Mouse (Mus musculus): Measurements from ENCODE around the gene Oit1.

Gene Oit1

DNA sequence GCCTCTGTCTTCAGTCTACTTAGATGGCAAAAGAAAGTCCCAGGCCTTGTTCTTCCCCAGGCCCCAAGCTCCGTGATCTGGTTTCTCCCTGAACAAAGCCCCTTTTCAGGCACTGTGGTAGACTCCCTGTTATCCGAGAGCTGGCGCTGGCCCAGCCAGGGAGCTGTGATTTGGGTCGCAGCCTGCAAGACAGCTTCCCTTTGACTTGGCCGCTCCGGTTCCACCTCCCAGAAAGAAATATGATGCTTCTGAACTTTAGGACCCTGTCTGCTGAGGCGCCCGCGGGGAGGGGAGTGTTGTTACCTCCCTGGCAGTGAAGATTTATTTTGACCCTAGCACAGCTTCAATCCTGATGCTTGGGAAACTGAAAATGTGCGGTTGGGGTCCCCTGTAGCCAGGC, 42.6 kb downstream of the Oit1 start:
- DNase-seq (ENCODE audit: low read depth, low spot score) = peak; percentile 74

DNA sequence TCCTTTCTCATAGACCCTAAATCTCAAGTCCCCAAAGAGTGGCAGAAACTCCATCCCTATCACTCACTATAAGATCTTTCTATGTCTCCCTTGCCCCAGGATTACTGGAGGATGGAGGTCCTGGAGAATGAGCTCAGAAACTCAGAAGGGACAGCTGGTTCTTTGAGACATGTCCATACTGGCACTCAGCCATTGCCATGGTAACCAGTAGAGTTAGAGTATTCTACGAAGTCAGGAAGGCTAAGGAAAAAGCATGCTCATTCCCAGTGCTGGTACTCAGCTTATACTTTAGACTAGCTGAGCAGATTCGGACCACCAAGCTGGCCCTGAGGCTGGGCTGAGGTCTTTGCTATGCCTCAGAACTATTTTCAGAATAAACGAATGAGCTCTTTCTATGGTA, 44.0 kb downstream of the Oit1 start:
- no peak for DNase-seq (ENCODE audit: low read depth, low spot score)

DNA sequence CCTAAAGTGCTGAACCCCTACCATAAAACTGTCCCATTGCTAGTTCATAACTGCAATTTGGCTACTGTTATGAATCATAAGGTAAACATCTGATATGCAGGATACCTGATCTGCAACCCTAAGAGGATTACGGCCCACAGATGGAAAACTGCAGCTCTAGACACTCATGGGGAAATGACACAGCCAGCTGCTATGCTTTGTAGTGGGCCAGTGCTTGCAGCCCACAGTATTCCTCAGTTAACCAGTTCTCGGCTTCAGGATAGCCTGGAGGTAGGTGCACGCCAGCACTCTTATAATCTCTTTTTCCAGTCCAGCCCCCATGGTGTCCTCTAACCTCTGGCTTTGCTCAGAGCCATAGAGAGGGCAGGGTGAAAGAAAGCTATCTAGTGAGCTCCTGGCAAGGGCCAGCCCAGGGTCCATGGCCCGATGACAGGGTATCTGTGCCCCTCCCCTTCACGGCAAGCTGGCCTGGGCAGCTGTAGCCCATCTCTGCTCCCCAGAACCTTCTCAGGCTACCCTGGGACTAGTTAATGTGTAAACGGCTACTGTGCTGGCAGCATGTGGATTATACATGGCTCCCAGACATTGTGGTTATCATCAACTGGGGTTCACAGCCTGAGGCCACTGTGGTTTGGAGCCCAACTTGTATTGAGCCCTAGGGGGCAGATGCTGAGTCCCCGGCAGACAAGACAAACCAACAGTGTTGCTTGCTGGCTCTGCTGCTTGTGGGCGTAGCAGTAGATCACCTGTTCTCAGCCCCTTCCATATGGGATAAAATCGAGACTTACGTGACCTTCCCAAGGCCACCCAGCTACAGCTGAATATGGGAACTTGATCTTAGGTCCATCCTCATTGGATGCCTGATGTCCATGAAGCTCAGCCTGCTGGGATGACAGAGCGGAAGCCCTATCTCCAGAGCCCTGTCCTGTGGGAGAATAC, 46.0 kb downstream of the Oit1 start:
- DNase-seq (ENCODE audit: low read depth, low spot score) = no peak

DNA sequence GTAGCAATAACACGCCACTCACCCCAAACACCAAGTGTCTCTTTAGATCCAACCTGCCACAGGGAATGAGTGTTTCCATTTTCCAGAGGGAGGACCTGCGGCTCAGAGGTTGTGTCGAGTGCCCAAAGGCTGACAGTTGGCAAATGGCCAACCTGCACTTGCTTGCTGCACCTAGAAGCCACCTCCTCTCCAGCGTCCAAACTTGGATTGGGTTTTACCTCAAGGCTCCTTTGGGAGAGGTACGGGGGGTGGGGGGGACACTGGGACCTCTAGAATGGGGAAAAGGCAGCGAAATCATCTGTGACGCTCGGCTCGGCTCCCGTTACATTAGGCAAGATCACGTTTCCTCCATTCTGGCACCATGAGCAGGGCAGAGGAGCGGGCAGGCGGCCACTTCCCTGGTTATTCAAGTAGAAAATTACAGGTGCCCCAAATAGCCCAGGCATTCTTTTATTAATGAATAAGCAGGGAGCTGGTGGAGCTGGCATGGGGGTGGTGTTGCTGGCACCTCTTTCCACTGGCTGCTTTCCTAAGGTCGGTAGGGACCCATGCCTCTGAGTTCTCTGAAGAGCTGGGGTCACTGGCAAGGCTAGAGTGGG, 47.1 kb downstream of the Oit1 start:
- no peak for DNase-seq (ENCODE audit: low read depth, low spot score)

DNA sequence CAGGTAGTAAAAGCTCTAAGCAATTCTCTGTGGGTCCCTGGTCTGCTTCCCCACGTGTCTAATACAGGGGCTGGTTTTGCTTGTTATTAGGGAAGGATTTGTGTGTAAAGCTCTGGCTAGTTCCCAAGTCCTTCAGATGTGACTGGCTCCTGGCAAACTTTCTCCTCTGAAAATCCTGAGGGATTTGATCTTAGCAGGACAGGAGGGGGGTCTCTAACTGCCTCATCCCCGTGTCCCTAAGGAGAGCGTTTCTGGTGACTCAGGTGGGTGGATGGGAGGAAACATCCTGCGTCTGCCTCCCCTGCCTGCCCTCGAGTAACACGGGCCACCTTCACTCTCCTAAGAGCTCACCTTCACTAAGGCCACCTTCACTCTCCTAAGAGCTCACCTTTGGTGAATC, 48.2 kb downstream of the Oit1 start:
- no peak for DNase-seq (ENCODE audit: low read depth, low spot score)

DNA sequence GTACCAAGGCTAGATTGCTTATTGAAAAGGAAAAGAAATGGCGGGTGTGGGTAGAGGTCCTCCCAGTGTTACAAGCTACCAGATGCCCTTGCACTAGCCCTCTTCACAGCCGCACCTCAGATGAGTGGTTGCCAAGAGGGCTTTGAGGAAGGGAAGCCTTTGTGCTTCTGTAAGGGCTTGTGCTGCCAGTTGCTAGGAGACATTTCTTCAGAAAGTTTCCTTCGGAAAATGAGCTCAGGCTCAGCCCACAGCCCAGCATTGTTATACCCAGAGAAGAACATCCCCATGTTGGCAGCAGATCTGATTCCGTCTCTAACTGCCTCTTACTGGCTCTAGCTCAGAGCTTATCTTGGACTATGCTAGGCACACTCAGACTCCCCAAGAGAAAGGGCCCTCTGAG, 49.0 kb downstream of the Oit1 start:
- no peak for DNase-seq (ENCODE audit: low read depth, low spot score)

DNA sequence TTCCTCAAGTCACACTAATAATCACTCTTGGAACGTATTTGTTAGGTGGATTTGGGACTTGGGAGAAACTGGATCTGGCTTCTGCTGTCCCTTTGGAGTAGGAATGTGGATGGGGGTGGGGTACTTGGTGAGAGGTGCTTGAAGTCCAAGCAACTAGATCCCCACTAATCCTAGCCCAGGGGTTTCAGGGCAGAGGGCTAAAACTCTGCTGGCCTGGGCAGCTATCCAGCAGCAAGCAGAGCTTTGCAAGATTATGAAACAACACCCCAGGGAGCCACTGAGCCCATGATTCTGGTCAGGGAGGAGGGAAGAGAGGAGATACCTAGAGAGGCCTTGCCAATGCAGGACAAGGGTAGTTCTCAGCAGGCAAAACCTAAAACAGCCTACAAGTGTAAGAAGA, 51.2 kb downstream of the Oit1 start:
- no peak for DNase-seq (ENCODE audit: low read depth, low spot score)

DNA sequence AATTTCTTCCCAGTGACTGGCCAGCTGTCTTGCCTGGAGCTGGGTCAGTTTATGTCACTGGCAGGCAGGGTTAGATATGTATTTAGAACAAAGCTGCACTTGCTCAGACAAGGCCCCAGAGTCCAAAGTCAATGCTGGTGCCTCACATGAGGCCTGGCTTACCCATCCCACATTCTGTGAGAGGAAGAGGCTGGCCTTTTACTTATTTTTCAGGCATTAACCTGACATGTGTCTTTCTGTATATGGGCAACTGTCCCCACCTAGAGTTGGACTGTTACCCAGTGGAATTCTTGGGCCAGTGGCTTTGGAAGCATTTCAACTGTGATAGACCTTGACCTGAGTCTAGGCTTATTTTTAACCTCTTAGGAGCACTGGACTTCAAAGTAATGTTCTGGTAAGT, 51.6 kb downstream of the Oit1 start:
- no peak for DNase-seq (ENCODE audit: low read depth, low spot score)

DNA sequence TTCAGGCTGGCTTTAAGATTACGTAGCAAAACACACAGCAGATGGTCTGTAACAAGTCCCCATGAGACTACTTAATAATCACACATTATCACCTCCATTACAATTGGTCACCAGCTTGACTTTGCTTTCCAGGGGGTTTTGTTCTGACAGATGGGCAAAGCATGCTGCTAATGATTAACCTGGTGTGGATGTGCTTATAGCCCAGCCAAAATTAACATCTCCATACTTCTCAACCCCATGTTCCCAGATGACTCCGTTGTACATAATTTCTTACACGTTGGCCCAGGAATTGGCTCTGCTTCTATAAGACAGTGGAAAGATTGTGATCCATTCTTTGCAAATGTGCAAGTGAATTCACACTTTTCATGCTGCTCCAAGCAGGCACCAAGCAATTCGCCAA, 52.8 kb downstream of the Oit1 start:
- no peak for DNase-seq (ENCODE audit: low read depth, low spot score)

DNA sequence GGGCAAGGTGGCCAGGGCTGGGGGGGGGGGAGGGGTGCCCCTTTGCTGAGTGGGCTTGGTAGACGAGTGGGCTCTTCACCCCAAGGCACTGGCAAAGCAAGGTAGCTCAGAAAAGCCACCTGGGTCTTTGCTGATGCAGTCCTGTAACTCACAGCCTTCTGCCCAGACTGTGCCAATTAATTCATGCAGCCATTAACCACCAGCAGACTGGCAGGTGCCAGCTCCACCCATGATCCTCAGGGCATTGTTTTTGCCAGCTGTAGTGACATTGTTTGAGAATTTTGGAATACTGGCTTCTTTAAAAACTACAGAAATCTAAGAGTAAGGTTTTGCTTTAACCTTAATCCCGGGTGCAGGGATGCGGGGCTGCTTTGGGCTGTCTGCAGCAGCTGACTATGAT, 58.0 kb downstream of the Oit1 start:
- DNase-seq (ENCODE audit: low read depth, low spot score) = no peak

DNA sequence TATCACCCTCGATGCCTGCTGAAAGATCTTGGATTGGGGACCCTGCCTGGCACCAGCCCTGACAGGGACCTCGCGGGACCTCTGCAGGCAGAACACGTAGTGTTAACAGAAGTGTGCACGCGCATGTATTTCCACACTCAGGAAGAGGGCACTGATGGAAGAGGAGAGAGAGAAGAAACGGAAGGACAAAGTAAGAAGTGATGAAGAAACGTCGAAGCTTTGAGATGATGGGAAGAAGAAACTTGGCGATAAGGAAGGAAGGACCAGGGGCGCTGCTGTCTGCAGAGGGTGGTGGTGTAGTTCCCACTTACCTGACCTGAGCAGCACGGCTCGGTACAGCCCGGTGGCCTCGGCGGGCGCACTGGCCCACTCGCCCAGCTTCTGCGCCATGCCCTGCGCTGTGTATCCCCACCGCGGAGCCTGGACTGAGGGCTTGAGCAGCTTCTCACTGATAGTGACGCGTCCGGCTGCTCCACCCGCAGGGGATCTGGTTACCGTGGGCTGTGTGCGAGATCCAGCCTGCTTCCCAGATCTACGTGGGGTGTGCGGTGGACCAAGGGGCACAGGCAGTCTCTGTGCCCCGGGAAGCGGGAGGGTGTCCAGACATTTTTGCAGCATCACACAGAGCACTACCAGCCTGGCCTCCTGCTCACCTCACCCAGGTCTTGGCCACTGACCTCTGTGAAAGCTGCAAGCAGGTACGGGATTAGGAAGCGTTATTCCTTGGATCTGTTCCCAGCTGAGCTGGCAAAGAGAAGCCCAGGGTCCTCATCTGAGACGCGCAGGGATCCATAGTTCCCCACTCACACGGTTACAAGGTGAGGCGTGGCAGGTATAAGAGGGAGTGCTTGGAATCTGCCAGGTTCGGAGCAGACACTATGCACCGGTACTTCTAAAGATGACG, 61.1 kb downstream of the Oit1 start, which contains the start of gene Fam107a:
TSS of gene Fam107a (minus strand) at position 830 of the 904 bp plus-strand sequence.
- DNase-seq (ENCODE audit: low read depth, low spot score) = no peak

DNA sequence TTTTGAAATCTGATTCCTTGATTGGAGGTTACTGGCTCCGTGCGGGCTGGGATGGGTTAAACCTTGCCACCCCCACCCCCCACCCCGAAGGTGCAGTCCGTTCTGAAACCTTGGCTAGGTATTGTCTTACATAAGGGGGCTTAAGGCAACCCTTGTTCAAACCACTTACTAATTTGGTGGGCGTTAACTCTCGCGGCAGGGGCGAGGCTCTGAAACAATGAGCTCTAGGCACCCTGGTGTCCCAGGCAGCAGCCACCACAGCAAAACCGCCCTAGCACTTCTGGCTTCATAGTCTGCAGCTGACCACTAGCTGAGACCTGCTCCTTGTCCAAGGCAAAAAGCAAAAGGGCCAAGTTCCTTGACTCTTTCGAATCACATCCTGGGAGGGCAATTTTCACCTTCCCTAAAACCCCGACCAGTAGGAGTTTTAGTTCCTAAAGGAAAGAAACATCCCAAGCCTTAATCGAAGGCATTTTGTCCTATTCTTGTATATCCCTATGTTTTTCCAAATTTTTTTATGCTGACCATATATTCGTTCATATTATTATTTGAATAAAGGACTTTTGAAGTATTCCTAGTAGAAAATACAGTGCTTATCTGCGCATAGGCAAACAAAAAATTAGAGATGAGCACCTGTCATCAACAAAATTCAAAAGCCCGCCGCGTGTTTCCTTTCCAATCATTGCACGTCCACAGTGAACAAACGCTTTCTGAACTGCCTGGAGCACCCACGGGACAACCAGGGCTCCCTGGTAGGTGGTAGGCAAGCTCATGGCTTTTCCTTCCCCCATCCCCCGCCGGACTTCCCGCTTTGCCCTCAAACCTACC, 62.0 kb downstream of the Oit1 start:
- DNase-seq (ENCODE audit: low read depth, low spot score) = no peak

DNA sequence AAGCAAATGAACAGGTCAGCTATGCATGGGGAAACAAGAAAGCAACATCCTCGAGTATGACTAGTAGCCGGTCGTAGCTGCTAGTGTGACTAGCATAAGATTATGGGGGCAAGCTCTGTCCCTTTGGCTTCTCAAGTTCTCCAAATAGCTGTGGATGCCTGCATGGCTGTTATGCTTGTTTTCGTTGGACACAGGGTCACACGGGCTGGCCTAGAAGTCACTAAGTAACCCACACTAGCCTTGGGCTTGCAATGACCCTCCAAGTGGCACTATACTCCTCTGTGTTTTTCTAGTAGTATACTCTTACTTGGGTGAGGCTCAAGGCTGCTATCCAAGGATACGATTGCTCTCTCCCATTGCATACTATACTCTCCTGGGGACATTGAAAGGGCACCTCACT, 63.4 kb downstream of the Oit1 start:
- no peak for DNase-seq (ENCODE audit: low read depth, low spot score)

DNA sequence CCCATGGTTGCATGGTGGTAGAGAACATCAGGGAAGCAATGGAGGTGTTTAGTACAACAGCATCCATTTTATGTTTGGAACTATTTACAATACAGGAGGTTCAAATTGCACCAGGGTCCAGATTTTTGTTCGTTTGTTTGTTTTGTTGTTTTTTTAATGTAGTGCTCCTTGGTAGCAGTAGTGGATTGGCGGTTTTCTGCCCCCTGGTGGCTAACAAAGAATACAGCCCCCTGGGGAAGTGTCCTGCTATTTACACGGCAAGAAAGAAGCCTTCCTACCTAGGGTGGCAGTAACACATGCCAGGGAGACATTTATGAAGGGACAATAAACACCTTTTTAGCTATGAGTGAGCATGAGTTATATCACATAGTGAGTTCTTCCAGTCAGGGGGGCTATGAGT, 64.0 kb downstream of the Oit1 start:
- no peak for DNase-seq (ENCODE audit: low read depth, low spot score)

DNA sequence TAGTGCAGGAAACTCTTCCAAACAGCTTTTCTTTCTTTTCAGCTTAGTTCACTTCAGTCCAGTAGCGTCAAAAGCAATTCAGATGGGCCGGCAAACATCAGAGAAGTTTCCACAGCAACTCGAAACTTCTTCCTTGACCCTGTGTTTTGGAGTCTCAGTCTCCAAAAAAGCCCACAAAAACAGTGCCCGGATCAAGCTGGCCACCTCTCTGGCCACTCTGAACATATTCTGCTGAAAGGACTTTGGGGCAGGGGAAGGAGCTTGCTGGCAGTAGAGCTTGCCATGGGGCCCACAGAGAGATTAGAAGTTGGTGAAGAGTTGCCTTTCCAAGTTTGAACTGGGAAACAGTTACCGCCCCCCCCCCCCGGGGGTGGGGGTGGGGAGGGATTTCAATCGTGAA, 64.7 kb downstream of the Oit1 start:
- no peak for DNase-seq (ENCODE audit: low read depth, low spot score)

DNA sequence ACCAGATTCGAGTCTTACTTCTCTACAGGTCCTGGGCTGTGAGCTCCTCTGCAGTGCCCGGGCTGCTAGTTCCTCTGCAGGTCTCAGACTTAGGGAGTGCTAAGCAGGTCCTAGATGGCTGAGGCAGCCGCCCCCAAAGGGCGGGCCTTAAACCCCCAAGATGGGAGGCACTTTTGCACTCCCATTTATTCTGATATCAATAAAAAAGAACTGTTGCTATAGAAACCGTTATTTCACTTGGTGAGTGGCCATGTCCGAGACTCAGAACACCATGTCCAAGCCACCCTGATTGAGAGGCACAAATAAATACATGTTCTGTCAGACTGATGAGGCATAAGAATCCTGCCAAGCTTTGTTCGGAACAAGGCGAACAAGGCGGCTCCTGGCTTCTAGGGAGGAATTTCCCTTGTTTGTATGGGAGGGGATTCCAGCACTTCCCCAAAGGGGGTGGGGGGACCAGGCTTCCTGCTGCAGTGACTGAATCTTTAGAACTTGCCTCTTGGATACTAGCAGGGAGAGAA, 68.9 kb downstream of the Oit1 start:
- no peak for DNase-seq (ENCODE audit: low read depth, low spot score)

DNA sequence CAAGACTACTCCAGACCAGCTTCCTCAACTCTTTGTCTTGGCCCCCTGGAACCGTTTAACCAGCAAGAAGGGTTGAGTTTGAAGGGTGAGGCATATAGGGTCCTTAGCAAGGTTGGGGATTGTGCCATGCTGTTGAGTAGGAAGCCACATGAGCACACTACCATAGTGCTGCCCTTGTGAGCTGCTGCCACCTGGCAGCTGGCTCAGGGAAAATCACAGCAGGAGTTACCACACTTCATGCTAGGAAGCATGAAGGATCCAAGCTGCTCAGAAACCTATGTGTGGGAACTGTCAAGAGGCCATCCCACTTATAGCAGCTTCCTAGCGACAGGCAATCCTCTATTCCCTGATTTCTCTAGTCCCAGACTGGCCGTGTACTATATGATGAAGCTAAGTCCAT, 69.9 kb downstream of the Oit1 start:
- DNase-seq (ENCODE audit: low read depth, low spot score) = no peak

DNA sequence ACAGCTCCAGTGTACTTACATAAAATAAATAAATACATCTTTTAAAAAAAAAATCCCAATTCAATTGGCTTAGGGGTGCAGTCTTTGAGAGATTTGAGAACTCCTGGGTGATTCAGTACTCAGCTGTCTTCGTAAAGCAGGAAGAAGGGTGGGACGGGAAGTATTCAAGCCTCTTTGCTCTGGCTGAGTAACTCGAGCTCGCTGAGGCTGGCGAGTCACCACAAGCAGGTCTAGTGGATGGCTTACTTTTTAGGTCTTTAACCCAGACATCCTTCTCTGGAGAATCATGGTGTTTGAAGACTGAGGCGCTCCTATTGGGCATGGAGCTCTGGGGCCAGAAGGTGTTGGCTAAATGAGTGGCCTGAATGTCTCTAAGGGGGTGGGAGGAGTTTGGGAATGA, 71.7 kb downstream of the Oit1 start:
- no peak for DNase-seq (ENCODE audit: low read depth, low spot score)

DNA sequence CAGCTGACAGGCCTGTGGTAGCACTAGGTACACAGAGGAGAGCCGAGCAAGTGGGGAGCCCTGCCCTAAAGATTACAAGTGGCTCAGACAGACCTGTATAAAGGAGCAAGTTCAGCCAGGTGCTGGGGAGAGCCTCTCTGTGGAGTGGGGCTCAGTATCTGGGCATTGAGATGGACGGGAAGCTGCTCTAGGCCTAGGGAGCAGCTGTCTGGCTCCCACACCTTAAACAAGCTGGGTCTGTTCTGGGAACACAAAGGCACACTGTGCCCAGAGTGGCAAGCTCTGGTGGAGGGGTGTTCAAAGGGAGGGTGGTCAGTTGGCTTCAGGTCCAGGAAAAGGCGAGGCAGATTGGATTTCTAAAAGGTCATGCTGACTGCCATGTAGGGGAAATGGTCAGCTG, 73.5 kb downstream of the Oit1 start:
- DNase-seq (ENCODE audit: low read depth, low spot score) = no peak

DNA sequence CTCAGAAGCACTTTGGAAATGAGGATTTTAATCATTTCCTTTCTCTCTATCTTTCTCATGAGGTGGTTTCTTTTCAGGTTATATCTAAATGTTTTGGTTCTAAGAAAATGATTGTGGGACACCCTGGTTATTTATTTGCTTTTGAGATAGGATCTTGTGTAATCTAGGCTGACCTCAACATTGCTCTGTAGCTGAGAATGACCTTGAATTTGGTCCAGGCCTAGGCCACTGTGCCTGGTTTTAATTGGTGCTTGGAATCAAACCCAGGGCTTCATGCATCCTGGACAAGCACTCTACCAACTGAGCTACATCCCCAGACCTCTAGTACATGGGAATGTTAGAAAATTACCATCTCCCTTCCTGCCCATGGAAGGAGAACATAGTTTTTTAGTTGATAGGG, 74.5 kb downstream of the Oit1 start:
- DNase-seq (ENCODE audit: low read depth, low spot score) = no peak

DNA sequence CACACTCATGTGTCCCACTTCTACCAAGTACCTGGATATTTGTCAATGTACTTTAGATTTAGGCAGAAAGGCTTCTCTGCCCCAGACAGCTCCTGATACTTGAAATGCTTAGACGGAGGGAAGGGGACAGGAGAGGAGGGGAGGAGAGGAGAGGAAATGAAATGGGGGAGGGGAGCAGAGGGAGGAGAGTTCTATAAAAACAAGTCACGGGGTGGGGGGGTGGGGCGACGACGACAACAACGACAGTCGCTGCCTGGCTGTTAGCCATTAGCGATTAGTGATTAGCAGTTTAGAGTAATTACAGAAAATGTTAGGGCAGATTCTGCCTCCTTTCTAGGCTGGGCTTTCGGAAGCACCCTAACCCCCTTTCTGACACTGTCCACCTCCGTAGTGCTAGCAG, 75.9 kb downstream of the Oit1 start:
- DNase-seq (ENCODE audit: low read depth, low spot score) = no peak

Data from mesoderm, embryonic 11.5 days (tissue).